ENCODE assay signal across 10 mouse cellular contexts in the genomic region with DNA sequence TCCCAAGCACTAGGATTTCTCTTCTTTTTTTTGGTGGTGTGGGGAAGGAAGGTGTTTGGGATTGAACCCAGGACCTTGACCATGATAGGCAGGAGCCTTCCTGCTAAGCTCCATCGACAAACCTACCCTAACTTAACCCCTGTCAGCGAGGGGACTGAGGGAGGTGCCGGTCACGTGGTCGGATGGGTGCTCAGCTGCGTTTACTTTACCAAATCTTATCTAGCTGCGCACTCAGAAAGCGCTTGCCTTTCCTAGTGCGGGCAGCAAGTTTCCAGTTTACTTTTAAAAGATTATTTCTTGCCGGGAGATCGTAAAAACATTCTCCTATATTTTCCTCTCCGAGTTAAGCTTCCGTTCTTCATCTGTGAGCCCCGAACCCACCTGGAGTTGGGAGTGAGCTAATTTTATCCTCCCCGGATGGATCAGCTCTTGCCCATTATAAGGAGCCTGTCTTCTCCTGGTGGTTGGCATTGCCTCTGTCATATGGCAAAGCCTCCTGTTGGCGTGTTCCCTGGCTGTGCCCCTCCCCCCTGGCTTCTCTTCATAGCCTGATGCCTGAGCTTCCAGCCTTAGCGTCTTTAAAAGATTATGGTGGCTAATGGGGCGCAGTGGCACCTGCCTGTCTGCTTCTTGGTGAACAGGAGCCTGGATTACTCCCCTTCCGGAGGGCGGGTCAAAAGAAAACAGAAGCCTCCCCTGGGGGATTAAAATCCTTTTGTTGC. TPM values are rescaled to one million over a fixed set of nuclear protein-coding genes. Genes with fewer than 3 reads are reported as not detected.
DNase-seq lines count a peak whose midpoint lies in the region; ATAC-seq lines count a peak whose summit lies in the region.
"Had no signal": no experiment of that assay in that cellular context is flagged by ENCODE, and none has a peak within 500 bp of the region (broad histone marks: within the 10 kb centered on the region; RNA-seq: fewer than 3 reads in every experiment).

No protein-coding gene starts in this region.

- H3K27ac ChIP-seq in heart, embryonic 10.5 days = peak overlapping the region; percentile 67
- no peak overlapping the region for H3K27ac ChIP-seq in limb, embryonic 11.5 days (replicated peaks; ENCODE audit: low read depth, low read length)
- no peak overlapping the region for H3K27ac ChIP-seq in stomach, embryonic 14.5 days (ENCODE audit: low read length)
- H3K27ac ChIP-seq: neural tube, embryonic 12.5 days had no signal

- H3K4me1 ChIP-seq in heart, embryonic 10.5 days = peaks cover 23% of the 10 kb centered on the region
- no peaks in the 10 kb centered on the region for H3K4me1 ChIP-seq in limb, embryonic 11.5 days (ENCODE audit: control insufficient read depth, insufficient read depth, low read length)
- H3K4me1 ChIP-seq in stomach, embryonic 14.5 days (ENCODE audit: control insufficient read depth, insufficient read depth, low read length) = 0 out of 2 replicates have a peak, but pooled peaks cover 4% of the 10 kb centered on the region
- H3K4me1 ChIP-seq: neural tube, embryonic 12.5 days had no signal

- no peaks in the 10 kb centered on the region for H3K9me3 ChIP-seq in heart, embryonic 10.5 days
- no peaks in the 10 kb centered on the region for H3K9me3 ChIP-seq in limb, embryonic 11.5 days (ENCODE audit: control insufficient read depth, low read length)
- no peaks in the 10 kb centered on the region for H3K9me3 ChIP-seq in stomach, embryonic 14.5 days (ENCODE audit: control insufficient read depth, low read depth, low read length)
- H3K9me3 ChIP-seq: neural tube, embryonic 12.5 days had no signal

- 11% methylated on average over 20 of the region's 20 CpGs for WGBS in heart, embryonic 10.5 days
- WGBS in limb, embryonic 11.5 days = 29% methylated on average over 20 of the region's 20 CpGs
- 17% methylated on average over 20 of the region's 20 CpGs for WGBS in stomach, embryonic 14.5 days

- H3K36me3 ChIP-seq in heart, embryonic 10.5 days = no peaks in the 10 kb centered on the region
- H3K36me3 ChIP-seq in limb, embryonic 11.5 days (ENCODE audit: control insufficient read depth, insufficient read depth, low read length) = no peaks in the 10 kb centered on the region
- no peaks in the 10 kb centered on the region for H3K36me3 ChIP-seq in stomach, embryonic 14.5 days (ENCODE audit: control insufficient read depth, insufficient read depth, low read length)
- H3K36me3 ChIP-seq: neural tube, embryonic 12.5 days had no signal

- H3K4me3 ChIP-seq in heart, embryonic 10.5 days = peak overlapping the region; percentile 40
- H3K4me3 ChIP-seq in limb, embryonic 11.5 days (ENCODE audit: low read depth, low read length) = no peak overlapping the region
- H3K4me3 ChIP-seq in stomach, embryonic 14.5 days (ENCODE audit: low read depth, low read length) = 0 out of 2 replicates have a peak overlapping the region, but pooled peaks have one; percentile 9
- H3K4me3 ChIP-seq: erythroblast, embryonic 14.5 days; neural tube, embryonic 12.5 days had no signal

- no peak overlapping the region for H3K9ac ChIP-seq in limb, embryonic 11.5 days (ENCODE audit: low read length)
- H3K9ac ChIP-seq in stomach, embryonic 14.5 days (replicated peaks; ENCODE audit: low read depth, low read length) = no peak overlapping the region
- H3K9ac ChIP-seq: neural tube, embryonic 12.5 days had no signal

- peak; percentile 57 for DNase-seq in cerebellum, adult 11 months
- peak; percentile 42 to 44 for DNase-seq in right cerebral cortex, adult 2 months (ENCODE audit: low spot score in 2 of 2)
- DNase-seq in right cerebral cortex, postnatal 25 days = no peak
- no peak for DNase-seq in heart, embryonic 10.5 days (ENCODE audit: low spot score)
- DNase-seq in limb, embryonic 11.5 days (ENCODE audit: low spot score) = peak; percentile 28
- DNase-seq in gastrocnemius, postnatal 10 days = no peak

- H3K4me2 ChIP-seq in limb, embryonic 11.5 days (ENCODE audit: low read depth, severe bottlenecking) = peak overlapping the region; percentile 0; the same call in 1 of the 2 replicates
- H3K4me2 ChIP-seq in stomach, embryonic 14.5 days (replicated peaks; ENCODE audit: low read depth, low read length) = peak overlapping the region; percentile 37
- H3K4me2 ChIP-seq: neural tube, embryonic 12.5 days had no signal

- ATAC-seq in cerebellum, adult (ENCODE audit: insufficient number of reproducible peaks, low FRiP score, low TSS enrichment) = no peak; the same call in 1 of the 2 replicates
- no peak for ATAC-seq in limb, embryonic 11.5 days (ENCODE audit: insufficient number of reproducible peaks, low FRiP score, low TSS enrichment, low read depth)
- 0 out of 2 replicates have a peak, but pooled peaks have one; percentile 30 for ATAC-seq in stomach, embryonic 14.5 days (ENCODE audit: insufficient number of reproducible peaks, insufficient read depth, low FRiP score, low read depth)

- no peaks in the 10 kb centered on the region for H3K27me3 ChIP-seq in heart, embryonic 10.5 days (ENCODE audit: insufficient read depth, poor library complexity, severe bottlenecking)
- no peaks in the 10 kb centered on the region for H3K27me3 ChIP-seq in limb, embryonic 11.5 days (ENCODE audit: control insufficient read depth, insufficient read depth, low read length)
- no peaks in the 10 kb centered on the region for H3K27me3 ChIP-seq in stomach, embryonic 14.5 days (ENCODE audit: control insufficient read depth, insufficient read depth, low read length)
- H3K27me3 ChIP-seq: neural tube, embryonic 12.5 days had no signal

RNA-seq across cellular contexts. Expression of gene Furin, which starts 17.7 kb away (rescaled TPM):
- 18.1 and 20.7 TPM in 2 replicates for polyA plus RNA-seq in heart, embryonic 10.5 days (2016; fragmentation: Nextera tagmentation; extraction: Ambion mirVana)
- 9.2 and 10.0 TPM in 2 replicates for polyA plus RNA-seq in limb, embryonic 11.5 days (2014; fragmentation: Nextera tagmentation; extraction: Ambion mirVana)
- 10.8 and 12.4 TPM in 2 replicates for polyA plus RNA-seq in stomach, embryonic 14.5 days (2014; fragmentation: Nextera tagmentation; extraction: Ambion mirVana)
- total RNA-seq in gastrocnemius, postnatal 10 days (2021) = 10 to 100 TPM; 63.1 to 68.1 TPM

RNA-seq across cellular contexts. Expression of gene Fes, which starts 35.2 kb away (rescaled TPM):
- 9.7 and 11.7 TPM in 2 replicates for polyA plus RNA-seq in heart, embryonic 10.5 days (2016; fragmentation: Nextera tagmentation; extraction: Ambion mirVana)
- 7.6 and 8.4 TPM in 2 replicates for polyA plus RNA-seq in limb, embryonic 11.5 days (2014; fragmentation: Nextera tagmentation; extraction: Ambion mirVana)
- polyA plus RNA-seq in stomach, embryonic 14.5 days (2014; fragmentation: Nextera tagmentation; extraction: Ambion mirVana) = 9.1 and 9.5 TPM in 2 replicates
- 10 to 100 TPM in 1 of 2 experiments, 1 to 10 TPM in 1; 9.4 to 12.1 TPM for total RNA-seq in gastrocnemius, postnatal 10 days (2021)

RNA-seq across cellular contexts. Expression of gene Man2a2, which starts 51.7 kb away (rescaled TPM):
- 20.0 and 20.9 TPM in 2 replicates for polyA plus RNA-seq in heart, embryonic 10.5 days (2016; fragmentation: Nextera tagmentation; extraction: Ambion mirVana)
- 12.5 and 15.1 TPM in 2 replicates for polyA plus RNA-seq in limb, embryonic 11.5 days (2014; fragmentation: Nextera tagmentation; extraction: Ambion mirVana)
- 18.3 and 19.8 TPM in 2 replicates for polyA plus RNA-seq in stomach, embryonic 14.5 days (2014; fragmentation: Nextera tagmentation; extraction: Ambion mirVana)
- total RNA-seq in gastrocnemius, postnatal 10 days (2021) = 10 to 100 TPM; 92.2 to 97.2 TPM

Comparison
In these comparisons a context has a peak if more than half of its experiments do, and no peak if none do; other contexts are left out.
1. DNase-seq: peak in cerebellum, adult 11 months (single experiment), right cerebral cortex, adult 2 months (2 of 2) and limb, embryonic 11.5 days (single experiment); none in right cerebral cortex, postnatal 25 days (single experiment), heart, embryonic 10.5 days (single experiment) and gastrocnemius, postnatal 10 days (single experiment).